Mouse (Mus musculus) monocyte, adult 5-6 weeks (primary cell): ENCODE data around the gene Gtf2a1l. TPM values are rescaled to one million over a fixed set of nuclear protein-coding genes. Genes with fewer than 3 reads are reported as not detected.

ENCODE experiments used
- ATAC-seq: fragments of 153-309, 156-312 bp; replicated peaks from 2 replicates; pipeline ENCODE4 v1.8.0; 2017; ENCODE audit warnings: mild to moderate bottlenecking; ENCODE audit not compliant: low TSS enrichment, insufficient number of reproducible peaks, severe bottlenecking, poor library complexity, low FRiP score
- total RNA-seq: library from RNA; stranded (forward); fragments of 200-1000, 200-491, 200-594 nt; gene quantifications from 3 replicates; pipeline ENCODE4 v1.2.3, GENCODE M21; 2017

The Gtf2a1l gene
- total RNA-seq, 1 experiment from 2014 or later = not detected

- ATAC-seq = no peak
Measured at GRCm38 (mm10) chr17:88758003-88758437, 89.6 kb downstream of the Gtf2a1l start.

- ATAC-seq = no peak
Measured at GRCm38 (mm10) chr17:88763396-88764135, 95.1 kb downstream of the Gtf2a1l start.

- ATAC-seq = no peak
Measured at GRCm38 (mm10) chr17:88764136-88764485, 95.7 kb downstream of the Gtf2a1l start.

Other genes starting within 250 kb of the Gtf2a1l start
- 79.1 to 92.7 TPM (median 88.6 TPM) in 3 replicates for gene Foxn2, start 227.9 kb upstream of the Gtf2a1l start, total RNA-seq
- gene Ppp1r21, start 138.5 kb upstream of the Gtf2a1l start, total RNA-seq = 51.9 to 89.5 TPM (median 60.6 TPM) in 3 replicates
- not detected in 3 replicates for gene Ston1, start 71.0 kb upstream of the Gtf2a1l start, total RNA-seq
- gene Lhcgr, start 123.3 kb downstream of the Gtf2a1l start, total RNA-seq = not detected in 3 replicates